Mouse (Mus musculus) ES-E14 (cell line): ENCODE data around the gene Arhgef2.

Source experiments
- MAFK ChIP-seq: IDR thresholded peaks from 2 replicates; pipeline ENCODE4 v1.6.1; 2014; ENCODE audit warnings: mild to moderate bottlenecking, low read depth, low read length, inconsistent platforms; ENCODE audit not compliant: insufficient read depth
- ZNF384 ChIP-seq: IDR thresholded peaks from 2 replicates; pipeline ENCODE4 v1.6.1; 2012; ENCODE audit warnings: low read depth, low read length, inconsistent platforms

DNA sequence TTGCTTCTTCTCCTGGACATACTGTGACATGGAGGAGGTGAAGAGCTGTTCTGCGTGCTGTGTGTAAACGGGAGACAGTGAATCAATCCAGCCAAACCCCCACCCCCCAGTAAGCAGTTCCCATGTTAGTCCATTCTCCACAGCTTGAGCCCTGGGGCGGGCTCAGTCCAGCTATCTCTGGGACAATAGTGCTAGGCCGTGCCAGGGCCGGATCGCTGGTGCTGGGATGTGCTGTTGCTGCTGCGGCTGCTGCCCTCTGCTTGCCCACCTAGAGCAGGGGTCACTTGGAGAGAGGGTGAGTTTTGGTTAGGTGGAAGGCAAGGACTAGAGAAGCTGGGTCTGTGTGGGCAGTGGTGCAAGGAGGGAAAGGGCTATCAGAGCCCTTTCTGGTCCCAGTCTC, 20.6 kb downstream of the Arhgef2 start:
- no peak for TF ChIP-seq ZNF384
- TF ChIP-seq MAFK: no peak
